Mouse (Mus musculus) adrenal gland, postnatal 14 days (tissue): ENCODE data around the gene Dusp10. TPM values are rescaled to one million over a fixed set of nuclear protein-coding genes. Genes with fewer than 3 reads are reported as not detected.

Experiments used
- DNase-seq: peaks from one replicate; pipeline ENCODE4 v3.0.0; 2021; ENCODE audit warnings: mixed read lengths
- total RNA-seq: library from RNA; stranded (reverse); gene quantifications from 2 replicates; pipeline ENCODE4 v1.2.3, GENCODE M21; 2021

The Dusp10 gene
- total RNA-seq, 1 experiment from 2014 or later, result 19.6 TPM

DNA sequence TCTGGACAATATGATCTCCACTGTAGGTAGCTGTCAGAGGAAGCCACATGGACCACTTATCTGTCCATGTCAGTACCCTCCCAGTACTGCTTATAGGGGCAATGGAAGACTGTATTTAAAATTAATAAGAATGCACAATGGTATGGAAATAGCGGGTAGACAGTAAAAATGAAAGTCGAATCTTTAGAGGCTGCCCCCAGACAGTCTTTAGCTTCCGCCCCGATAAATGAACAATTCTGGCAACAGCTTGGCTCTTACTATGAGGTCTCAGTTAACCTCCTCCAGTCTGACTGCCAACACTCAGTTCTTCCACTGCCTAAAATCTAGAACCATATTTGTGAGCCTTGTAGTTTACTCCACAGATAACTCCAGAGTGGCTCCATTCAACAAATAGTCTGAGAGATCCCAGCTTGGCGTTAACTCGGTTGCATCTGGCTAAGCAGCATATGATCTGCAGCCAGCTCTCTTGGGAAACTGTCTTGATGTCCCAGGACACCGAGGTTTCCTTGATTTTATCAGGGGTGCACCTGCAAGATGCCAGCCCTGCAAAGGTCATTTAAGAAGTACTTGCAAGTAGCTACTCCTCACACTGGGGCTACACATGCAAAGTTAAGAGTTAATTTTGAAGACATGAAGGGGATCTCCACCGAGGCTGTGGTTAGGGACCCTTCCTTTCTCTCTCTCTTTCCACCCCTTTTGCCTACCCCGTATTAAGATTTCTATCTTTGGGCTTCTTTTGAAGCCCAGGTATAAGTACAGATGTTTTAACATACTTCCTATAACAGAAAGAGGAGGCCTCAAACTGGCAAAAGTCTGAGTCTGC lies 88.0 kb downstream of the Dusp10 start:
- DNase-seq, result no peak

DNA sequence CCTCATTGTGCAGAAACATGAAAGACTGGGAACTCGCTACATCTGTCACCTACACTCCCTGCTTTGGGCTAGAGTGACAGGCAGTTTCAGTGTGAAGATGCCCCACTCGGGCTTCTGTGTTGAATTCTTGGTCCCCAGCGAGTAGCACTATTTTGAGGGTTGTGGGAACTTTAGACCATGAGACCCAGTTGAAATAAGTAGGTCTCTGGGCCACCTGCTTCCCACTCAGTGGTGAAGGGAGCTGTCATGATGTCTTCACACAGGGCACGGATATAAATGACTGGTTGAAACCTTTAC lies 88.6 kb downstream of the Dusp10 start:
- DNase-seq, result no peak

DNA sequence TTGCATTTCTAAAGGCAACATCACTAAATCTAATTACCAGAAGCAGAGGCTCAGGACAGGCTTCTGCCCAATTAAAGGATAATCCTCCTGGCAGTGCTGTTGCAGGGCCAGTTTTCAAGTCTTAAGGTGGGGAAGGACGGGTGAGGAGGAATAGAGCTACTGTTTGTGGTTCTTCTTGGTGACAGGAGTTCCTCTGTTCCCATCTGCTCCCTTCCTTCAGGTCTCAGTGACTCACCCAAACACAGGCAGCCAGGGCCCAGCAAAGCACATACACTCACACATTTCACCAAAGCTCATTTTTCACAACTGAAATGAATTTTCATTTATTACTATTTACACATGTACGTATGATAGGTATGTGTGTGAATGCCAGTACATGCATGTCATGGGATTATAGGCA lies 93.7 kb downstream of the Dusp10 start:
- DNase-seq, result no peak

DNA sequence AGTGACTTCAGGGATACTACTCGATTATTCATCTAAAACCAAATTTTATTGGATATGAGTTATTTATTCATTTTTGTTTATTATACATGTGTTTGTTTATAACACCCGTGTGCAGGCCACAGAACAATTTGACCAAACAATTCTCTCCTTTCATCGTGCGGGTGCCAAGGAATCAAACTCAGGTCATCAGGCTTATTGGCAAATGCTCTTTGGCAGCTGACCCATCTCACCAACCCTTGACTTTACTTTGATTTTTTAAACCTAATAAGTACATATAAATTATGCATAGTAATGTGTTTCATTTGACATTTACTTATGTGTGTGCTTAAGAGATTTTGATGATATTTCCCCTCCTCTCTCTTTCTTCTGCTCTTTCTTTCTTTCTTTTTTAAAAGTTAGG lies 94.3 kb downstream of the Dusp10 start:
- no peak for DNase-seq

DNA sequence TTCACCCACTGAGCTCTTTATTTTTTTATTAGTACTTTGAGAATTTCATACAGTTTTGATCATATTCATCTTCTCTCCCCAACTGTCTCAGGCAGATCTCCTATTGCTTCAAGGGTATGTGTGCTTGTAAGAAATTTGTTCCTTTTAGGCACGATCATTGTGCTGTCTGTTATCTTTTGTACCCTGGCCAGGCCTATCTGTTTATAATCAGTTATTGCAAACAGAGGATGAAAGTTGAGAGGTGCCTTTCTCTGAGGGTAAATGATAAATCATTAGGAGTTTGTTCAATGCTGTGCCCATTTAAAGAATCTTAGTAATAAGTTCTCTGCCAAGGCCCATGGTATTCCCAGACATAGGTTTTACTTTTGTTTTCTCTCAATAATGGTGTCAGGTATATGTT lies 95.2 kb downstream of the Dusp10 start:
- no peak for DNase-seq

DNA sequence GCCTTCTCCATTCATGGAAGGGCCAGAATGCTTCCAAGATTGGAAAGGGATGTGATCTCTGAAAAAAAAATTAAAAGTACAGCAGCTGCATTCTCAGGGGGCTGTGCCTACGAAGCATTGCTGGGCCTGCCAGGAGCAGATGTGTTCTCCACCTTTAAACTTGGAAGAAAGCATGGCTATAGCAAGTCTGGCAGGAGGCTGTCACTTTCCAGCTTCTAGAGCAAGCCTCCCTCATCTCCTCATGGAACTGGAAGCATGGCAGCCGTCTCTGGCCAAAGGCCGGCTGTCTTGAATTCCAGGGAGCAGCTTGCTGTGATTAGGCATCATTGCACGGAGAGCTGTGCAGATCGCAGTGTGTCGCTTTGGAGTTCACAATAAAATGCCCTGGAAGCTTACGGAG lies 104.5 kb downstream of the Dusp10 start:
- no peak for DNase-seq

DNA sequence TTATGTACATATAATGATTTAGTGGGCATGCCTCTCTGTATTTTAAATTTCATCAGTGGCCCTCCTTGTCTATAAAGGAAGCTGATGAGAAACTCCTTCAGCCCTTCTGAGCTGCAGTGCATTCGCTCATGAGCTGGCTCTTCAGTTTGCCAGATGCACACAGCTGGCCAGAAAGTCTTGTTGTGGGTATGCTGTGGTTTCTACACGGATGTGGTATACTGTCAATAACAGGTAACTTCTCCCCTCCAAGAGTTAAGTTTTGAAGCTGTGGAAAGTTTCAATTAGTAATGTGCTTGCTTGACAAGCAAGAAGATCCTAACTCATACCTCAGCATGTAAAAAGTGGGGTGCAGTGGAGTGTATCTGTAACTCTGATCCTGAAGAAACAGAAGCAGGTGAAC lies 104.9 kb downstream of the Dusp10 start:
- no peak for DNase-seq

DNA sequence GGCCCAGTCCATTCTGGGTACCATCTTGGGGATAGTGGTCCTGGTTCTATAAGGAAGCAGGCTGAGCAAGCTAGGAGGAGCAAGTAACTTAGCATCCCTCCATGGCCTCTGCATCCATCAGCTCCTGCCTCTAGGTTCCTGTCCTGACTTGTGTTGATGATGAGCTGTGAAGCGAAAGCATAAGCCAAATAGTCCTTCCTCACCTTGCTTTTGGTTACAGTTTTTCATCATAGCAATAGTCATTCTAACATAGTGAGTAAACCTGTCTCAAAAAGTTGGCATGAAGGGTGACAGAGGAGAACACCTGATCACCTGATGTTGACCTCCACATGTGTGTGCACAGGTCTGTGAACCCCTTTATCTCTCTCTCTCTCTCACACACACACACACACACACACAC lies 105.5 kb downstream of the Dusp10 start:
- DNase-seq, result no peak

Other genes starting within 250 kb of the Dusp10 start
- 5.4 and 5.7 TPM in 2 replicates for gene 1700056E22Rik, start 21.0 kb downstream of the Dusp10 start, total RNA-seq